Mouse (Mus musculus): Measurements from ENCODE around the gene Rufy2.
"Not testable (repeated sequence)": the region's sequence is repeated elsewhere in the genome, so short reads cannot be mapped to it uniquely, and the experiment has no call there.

Gene Rufy2

GRCm38 (mm10) chr10:63051267-63051666 lies 71.2 kb downstream of the Rufy2 start:
- DNase-seq (ENCODE audit: low spot score in 2 of 2), result no peak

GRCm38 (mm10) chr10:63052011-63052410 lies 72.0 kb downstream of the Rufy2 start:
- DNase-seq (ENCODE audit: low spot score in 2 of 2), result no peak

- DNase-seq (ENCODE audit: low spot score in 2 of 2), result no peak
Measured at GRCm38 (mm10) chr10:63053007-63053406, 73.0 kb downstream of the Rufy2 start.

GRCm38 (mm10) chr10:63054071-63054470 lies 74.0 kb downstream of the Rufy2 start:
- DNase-seq (ENCODE audit: low spot score in 2 of 2), result not testable (repeated sequence)

- no peak for DNase-seq (ENCODE audit: low spot score in 2 of 2)
Measured at GRCm38 (mm10) chr10:63054586-63054985, 74.6 kb downstream of the Rufy2 start.

- DNase-seq (ENCODE audit: low spot score in 2 of 2), result no peak
Measured at GRCm38 (mm10) chr10:63056966-63057750, 77.1 kb downstream of the Rufy2 start.

- DNase-seq (ENCODE audit: low spot score in 2 of 2), result no peak
Measured at GRCm38 (mm10) chr10:63059862-63060261, 79.8 kb downstream of the Rufy2 start, which contains the start of gene Pbld1. Gene Pbld1, plus strand, starts transcription at chr10:63060162.

GRCm38 (mm10) chr10:63060406-63060805 lies 80.4 kb downstream of the Rufy2 start:
- no peak for DNase-seq (ENCODE audit: low spot score in 2 of 2)

GRCm38 (mm10) chr10:63061266-63061665 lies 81.2 kb downstream of the Rufy2 start:
- DNase-seq (ENCODE audit: low spot score in 2 of 2), result no peak

GRCm38 (mm10) chr10:63062696-63063095 lies 82.7 kb downstream of the Rufy2 start:
- no peak for DNase-seq (ENCODE audit: low spot score in 2 of 2)

- DNase-seq (ENCODE audit: low spot score in 2 of 2), result no peak
Measured at GRCm38 (mm10) chr10:63063365-63063764, 83.3 kb downstream of the Rufy2 start.

- DNase-seq (ENCODE audit: low spot score in 2 of 2), result no peak
Measured at GRCm38 (mm10) chr10:63064516-63064915, 84.5 kb downstream of the Rufy2 start.

- no peak for DNase-seq (ENCODE audit: low spot score in 2 of 2)
Measured at GRCm38 (mm10) chr10:63065561-63065960, 85.5 kb downstream of the Rufy2 start.

- DNase-seq (ENCODE audit: low spot score in 2 of 2), result peak in 1 of 2 experiments; percentile 84
Measured at GRCm38 (mm10) chr10:63065988-63066387, 86.0 kb downstream of the Rufy2 start.

Measured in left cerebral cortex, adult 9 months (tissue).